Mouse (Mus musculus): ENCODE measurements around the gene Olfr479. TPM values are rescaled to one million over a fixed set of nuclear protein-coding genes. Genes with fewer than 3 reads are reported as not detected.
"Not testable (repeated sequence)": the region's sequence is repeated elsewhere in the genome, so short reads cannot be mapped to it uniquely, and the experiment has no call there.

Olfr479 gene
- not detected for total RNA-seq (2021)
- long read RNA-seq = 0 reads

- no peak for DNase-seq (ENCODE audit: low spot score in 2 of 2)
These were observed at the start of gene Olfr479 for GRCm38 (mm10) chr7:108050393-108050792. Gene Olfr479, plus strand, starts transcription at chr7:108050693.

GRCm38 (mm10) chr7:108014256-108014655 is 36.2 kb upstream of the Olfr479 start:
- not testable (repeated sequence) for DNase-seq (ENCODE audit: low spot score in 2 of 2)

- no peak for DNase-seq (ENCODE audit: low spot score in 2 of 2)
These were observed 16.6 kb upstream of the Olfr479 start, which contains the start of gene Olfr478 for GRCm38 (mm10) chr7:108033889-108034288. Gene Olfr478, minus strand, starts transcription at chr7:108033989.

GRCm38 (mm10) chr7:108067246-108067645 is 16.8 kb downstream of the Olfr479 start, which contains the start of gene Olfr480:
Gene Olfr480, minus strand, starts transcription at chr7:108067346.
- DNase-seq (ENCODE audit: low spot score in 2 of 2) = no peak

GRCm38 (mm10) chr7:108079555-108079954 is 29.1 kb downstream of the Olfr479 start, which contains the start of gene Olfr481:
Gene Olfr481, plus strand, starts transcription at chr7:108079855.
- DNase-seq (ENCODE audit: low spot score in 2 of 2) = no peak

- DNase-seq (ENCODE audit: low spot score in 2 of 2) = no peak
These were observed 47.0 kb downstream of the Olfr479 start, which contains the start of gene Olfr482 for GRCm38 (mm10) chr7:108097486-108097885. Gene Olfr482, minus strand, starts transcription at chr7:108097586.

GRCm38 (mm10) chr7:108100549-108100948 is 50.1 kb downstream of the Olfr479 start, which contains the start of gene Olfr483:
Gene Olfr483, plus strand, starts transcription at chr7:108100849.
- no peak for DNase-seq (ENCODE audit: low spot score in 2 of 2)

Other genes with a start within 250 kb of the Olfr479 start
- gene Ovch2, start 249.5 kb upstream of the Olfr479 start, total RNA-seq (2021) = not detected
- not detected for gene Olfr467, start 238.4 kb upstream of the Olfr479 start, total RNA-seq (2021)
- not detected for gene Olfr469, start 225.2 kb upstream of the Olfr479 start, total RNA-seq (2021)
- gene Olfr470, start 203.2 kb upstream of the Olfr479 start, total RNA-seq (2021) = not detected
- not detected for gene Olfr472, start 152.8 kb upstream of the Olfr479 start, total RNA-seq (2021)
- not detected for gene Olfr473, start 120.2 kb upstream of the Olfr479 start, total RNA-seq (2021)
- not detected for gene Olfr474, start 96.0 kb upstream of the Olfr479 start, total RNA-seq (2021)
- gene Olfr476, start 85.9 kb upstream of the Olfr479 start, total RNA-seq (2021) = not detected
- gene Olfr477, start 64.0 kb upstream of the Olfr479 start, total RNA-seq (2021) = not detected
- not detected for gene Olfr478, start 16.7 kb upstream of the Olfr479 start, total RNA-seq (2021)
- gene Olfr480, start 16.7 kb downstream of the Olfr479 start, total RNA-seq (2021) = not detected
- gene Olfr481, start 29.2 kb downstream of the Olfr479 start, total RNA-seq (2021) = not detected
- gene Olfr482, start 46.9 kb downstream of the Olfr479 start, total RNA-seq (2021) = 1 to 10 TPM; 1.8 to 2.2 TPM
- gene Olfr483, start 50.2 kb downstream of the Olfr479 start, total RNA-seq (2021) = not detected
- not detected for gene Olfr484, start 76.8 kb downstream of the Olfr479 start, total RNA-seq (2021)
- gene Olfr485, start 109.2 kb downstream of the Olfr479 start, total RNA-seq (2021) = not detected
- gene Olfr486, start 122.0 kb downstream of the Olfr479 start, total RNA-seq (2021) = not detected
- not detected for gene Olfr487, start 163.9 kb downstream of the Olfr479 start, total RNA-seq (2021)
- not detected for gene Olfr488, start 207.7 kb downstream of the Olfr479 start, total RNA-seq (2021)
- gene Olfr490, start 238.2 kb downstream of the Olfr479 start, total RNA-seq (2021) = not detected